Mouse (Mus musculus): ENCODE data around the gene Pygo1.

GRCm38 (mm10) chr9:72894796-72895352 is 30.6 kb upstream of the Pygo1 start:
- TF ChIP-seq CTCF (IDR thresholded peaks at IDR 0.05) (peak; percentile 45), POLR2A (IDR thresholded peaks at IDR 0.05; ENCODE audit: insufficient read depth, low read depth, low read length) (no peak)
